Mouse (Mus musculus): ENCODE measurements around the gene Itga11. TPM values are rescaled to one million over a fixed set of nuclear protein-coding genes. Genes with fewer than 3 reads are reported as not detected.

The Itga11 gene
- total and polyA plus RNA-seq, 2 experiments, result 0.09 TPM

- H3K27me3 ChIP-seq (ENCODE audit: control insufficient read depth, insufficient read depth, low read length), result no peaks in the 10 kb centered on the region
- H3K36me3 ChIP-seq (ENCODE audit: control insufficient read depth, insufficient read depth, low read length), result no peaks in the 10 kb centered on the region
- DNase-seq (ENCODE audit: extremely low read depth, low read depth, low spot score), result no peak
- H3K79me2 ChIP-seq (ENCODE audit: control insufficient read depth, insufficient read depth, low read length), result no peaks in the 10 kb centered on the region
- no peaks in the 10 kb centered on the region for H3K4me1 ChIP-seq (ENCODE audit: control insufficient read depth, insufficient read depth, low read length)
- no peak overlapping the region for H3K4me3 ChIP-seq (ENCODE audit: insufficient read depth, low read depth, low read length)
- TF ChIP-seq POLR2A (IDR thresholded peaks at IDR 0.05; ENCODE audit: extremely low read depth, insufficient read depth, low read length) (no peak), CTCF (IDR thresholded peaks at IDR 0.05; ENCODE audit: low read depth, low read length) (no peak)
- WGBS, result 87% methylated on average over 10 of the region's 10 CpGs
- no peak overlapping the region for H3K9ac ChIP-seq (ENCODE audit: low read depth, low read length)
- no peak overlapping the region for H3K27ac ChIP-seq (replicated peaks; ENCODE audit: insufficient read depth, low read depth, low read length)
Measured at GRCm38 (mm10) chr9:62689748-62690147, 12.1 kb downstream of the Itga11 start.

- WGBS, result 77% methylated on average over 5 of the region's 5 CpGs
- Histone ChIP-seq H3K27ac (replicated peaks; ENCODE audit: insufficient read depth, low read depth, low read length) (no peak overlapping the region), H3K27me3 (ENCODE audit: control insufficient read depth, insufficient read depth, low read length) (no peaks in the 10 kb centered on the region), H3K9ac (ENCODE audit: low read depth, low read length) (no peak overlapping the region), H3K4me3 (ENCODE audit: insufficient read depth, low read depth, low read length) (no peak overlapping the region), H3K36me3 (ENCODE audit: control insufficient read depth, insufficient read depth, low read length) (no peaks in the 10 kb centered on the region), H3K79me2 (ENCODE audit: control insufficient read depth, insufficient read depth, low read length) (no peaks in the 10 kb centered on the region), H3K4me1 (ENCODE audit: control insufficient read depth, insufficient read depth, low read length) (no peaks in the 10 kb centered on the region)
- TF ChIP-seq POLR2A (IDR thresholded peaks at IDR 0.05; ENCODE audit: extremely low read depth, insufficient read depth, low read length) (no peak), CTCF (IDR thresholded peaks at IDR 0.05; ENCODE audit: low read depth, low read length) (no peak)
- DNase-seq (ENCODE audit: extremely low read depth, low read depth, low spot score), result no peak
Measured at GRCm38 (mm10) chr9:62694054-62694453, 16.4 kb downstream of the Itga11 start.

GRCm38 (mm10) chr9:62695210-62695609 lies 17.6 kb downstream of the Itga11 start:
- WGBS, result 78% methylated on average over 9 of the region's 9 CpGs
- DNase-seq (ENCODE audit: extremely low read depth, low read depth, low spot score), result no peak
- Histone ChIP-seq H3K4me3 (ENCODE audit: insufficient read depth, low read depth, low read length) (no peak overlapping the region), H3K36me3 (ENCODE audit: control insufficient read depth, insufficient read depth, low read length) (no peaks in the 10 kb centered on the region), H3K27ac (replicated peaks; ENCODE audit: insufficient read depth, low read depth, low read length) (no peak overlapping the region), H3K4me1 (ENCODE audit: control insufficient read depth, insufficient read depth, low read length) (no peaks in the 10 kb centered on the region), H3K79me2 (ENCODE audit: control insufficient read depth, insufficient read depth, low read length) (no peaks in the 10 kb centered on the region), H3K9ac (ENCODE audit: low read depth, low read length) (no peak overlapping the region), H3K27me3 (ENCODE audit: control insufficient read depth, insufficient read depth, low read length) (no peaks in the 10 kb centered on the region)
- TF ChIP-seq POLR2A (IDR thresholded peaks at IDR 0.05; ENCODE audit: extremely low read depth, insufficient read depth, low read length) (no peak), CTCF (IDR thresholded peaks at IDR 0.05; ENCODE audit: low read depth, low read length) (no peak)

- TF ChIP-seq CTCF (IDR thresholded peaks at IDR 0.05; ENCODE audit: low read depth, low read length), result no peak
- TF ChIP-seq POLR2A (IDR thresholded peaks at IDR 0.05; ENCODE audit: extremely low read depth, insufficient read depth, low read length), result no peak
- H3K36me3 ChIP-seq (ENCODE audit: control insufficient read depth, insufficient read depth, low read length), result no peaks in the 10 kb centered on the region
Measured at GRCm38 (mm10) chr9:62696799-62697198, 19.2 kb downstream of the Itga11 start.

GRCm38 (mm10) chr9:62707267-62707666 lies 29.6 kb downstream of the Itga11 start:
- Histone ChIP-seq H3K4me3 (ENCODE audit: insufficient read depth, low read depth, low read length) (no peak overlapping the region), H3K4me1 (ENCODE audit: control insufficient read depth, insufficient read depth, low read length) (peaks cover 12% of the 10 kb centered on the region), H3K27me3 (ENCODE audit: control insufficient read depth, insufficient read depth, low read length) (no peaks in the 10 kb centered on the region), H3K9ac (ENCODE audit: low read depth, low read length) (no peak overlapping the region), H3K79me2 (ENCODE audit: control insufficient read depth, insufficient read depth, low read length) (no peaks in the 10 kb centered on the region), H3K36me3 (ENCODE audit: control insufficient read depth, insufficient read depth, low read length) (no peaks in the 10 kb centered on the region), H3K27ac (replicated peaks; ENCODE audit: insufficient read depth, low read depth, low read length) (no peak overlapping the region)
- 53% methylated on average over 4 of the region's 4 CpGs for WGBS
- TF ChIP-seq CTCF (IDR thresholded peaks at IDR 0.05; ENCODE audit: low read depth, low read length), result no peak
- TF ChIP-seq POLR2A (IDR thresholded peaks at IDR 0.05; ENCODE audit: extremely low read depth, insufficient read depth, low read length), result no peak
- peak; percentile 52 for DNase-seq (ENCODE audit: extremely low read depth, low read depth, low spot score)

More at GRCm38 (mm10) chr9:62696799-62697198, 19.2 kb downstream of the Itga11 start:
- H3K27me3 ChIP-seq (ENCODE audit: control insufficient read depth, insufficient read depth, low read length), result no peaks in the 10 kb centered on the region
- no peaks in the 10 kb centered on the region for H3K4me1 ChIP-seq (ENCODE audit: control insufficient read depth, insufficient read depth, low read length)
- no peaks in the 10 kb centered on the region for H3K79me2 ChIP-seq (ENCODE audit: control insufficient read depth, insufficient read depth, low read length)
- 90% methylated on average over 4 of the region's 4 CpGs for WGBS
- no peak overlapping the region for H3K9ac ChIP-seq (ENCODE audit: low read depth, low read length)
- no peak for DNase-seq (ENCODE audit: extremely low read depth, low read depth, low spot score)
- no peak overlapping the region for H3K4me3 ChIP-seq (ENCODE audit: insufficient read depth, low read depth, low read length)
- H3K27ac ChIP-seq (replicated peaks; ENCODE audit: insufficient read depth, low read depth, low read length), result no peak overlapping the region

- TF ChIP-seq POLR2A (IDR thresholded peaks at IDR 0.05; ENCODE audit: extremely low read depth, insufficient read depth, low read length) (no peak), CTCF (IDR thresholded peaks at IDR 0.05; ENCODE audit: low read depth, low read length) (no peak)
- Histone ChIP-seq H3K36me3 (ENCODE audit: control insufficient read depth, insufficient read depth, low read length) (no peaks in the 10 kb centered on the region), H3K27ac (replicated peaks; ENCODE audit: insufficient read depth, low read depth, low read length) (no peak overlapping the region), H3K9ac (ENCODE audit: low read depth, low read length) (no peak overlapping the region), H3K4me3 (ENCODE audit: insufficient read depth, low read depth, low read length) (no peak overlapping the region), H3K4me1 (ENCODE audit: control insufficient read depth, insufficient read depth, low read length) (peaks cover 12% of the 10 kb centered on the region), H3K27me3 (ENCODE audit: control insufficient read depth, insufficient read depth, low read length) (no peaks in the 10 kb centered on the region), H3K79me2 (ENCODE audit: control insufficient read depth, insufficient read depth, low read length) (no peaks in the 10 kb centered on the region)
- 10% methylated on average over 6 of the region's 6 CpGs for WGBS
- DNase-seq (ENCODE audit: extremely low read depth, low read depth, low spot score), result peak; percentile 76
Measured at GRCm38 (mm10) chr9:62707870-62708269, 30.2 kb downstream of the Itga11 start.

Measured in liver, adult 2 months (tissue).